Comparison of ENCODE assay signal across 9 mouse cellular contexts in genomic region chr17:6745503-6745902, GRCm38 (mm10). TPM values are rescaled to one million over a fixed set of nuclear protein-coding genes. Genes with fewer than 3 reads are reported as not detected.
DNase-seq lines count a peak whose midpoint lies in the region; ATAC-seq and TF ChIP-seq lines count a peak whose summit lies in the region.
"Had no signal": no experiment of that assay in that cellular context is flagged by ENCODE, and none has a peak within 500 bp of the region (broad histone marks: within the 10 kb centered on the region; RNA-seq: fewer than 3 reads in every experiment).

No protein-coding gene starts in this region.

- ATAC-seq in kidney, embryonic 15.5 days (replicated peaks; ENCODE audit: low FRiP score) = no peak
- no peak for ATAC-seq in forebrain, embryonic 16.5 days
- ATAC-seq in midbrain, embryonic 14.5 days (ENCODE audit: low FRiP score, low TSS enrichment) = no peak

- intact Hi-C loops in gastrocnemius, adult 2 months (cut with DNase I) = no loop called here

- no peak for DNase-seq in kidney, adult 11 months
- DNase-seq in brain, embryonic 14.5 days (ENCODE audit: low read depth) = peak; percentile 72
- DNase-seq in midbrain, embryonic 14.5 days = peak; percentile 47
- no peak for DNase-seq in gastrocnemius, adult 2 months
- DNase-seq in testis, postnatal 10 days (ENCODE audit: low spot score) = no peak
- DNase-seq in ovary, postnatal 10 days (ENCODE audit: low spot score) = no peak
- DNase-seq: cerebellum, adult 9-11 months had no signal

- WGBS in kidney, embryonic 15.5 days = 79% methylated on average over 5 of the region's 5 CpGs
- 43% methylated on average over 5 of the region's 5 CpGs for WGBS in forebrain, embryonic 16.5 days
- 31% methylated on average over 5 of the region's 5 CpGs for WGBS in midbrain, embryonic 14.5 days

- no peak overlapping the region for H3K9ac ChIP-seq in kidney, embryonic 15.5 days
- H3K9ac ChIP-seq in forebrain, embryonic 16.5 days (replicated peaks; ENCODE audit: low read depth, low read length) = no peak overlapping the region
- no peak overlapping the region for H3K9ac ChIP-seq in midbrain, embryonic 14.5 days (replicated peaks; ENCODE audit: low read length)

- H3K36me3 ChIP-seq in kidney, embryonic 15.5 days = peaks cover 64% of the 10 kb centered on the region
- no peaks in the 10 kb centered on the region for H3K36me3 ChIP-seq in forebrain, embryonic 16.5 days (ENCODE audit: control insufficient read depth, insufficient read depth)
- no peaks in the 10 kb centered on the region for H3K36me3 ChIP-seq in midbrain, embryonic 14.5 days (ENCODE audit: control insufficient read depth, insufficient read depth, low read length)

- H3K27me3 ChIP-seq in kidney, embryonic 15.5 days = no peaks in the 10 kb centered on the region
- no peaks in the 10 kb centered on the region for H3K27me3 ChIP-seq in forebrain, embryonic 16.5 days (replicated peaks; ENCODE audit: control insufficient read depth, insufficient read depth, low read length)
- H3K27me3 ChIP-seq in midbrain, embryonic 14.5 days (ENCODE audit: control insufficient read depth, insufficient read depth, low read length) = no peaks in the 10 kb centered on the region

- TF ChIP-seq POLR2A in brain, embryonic 14.5 days (IDR thresholded peaks at IDR 0.05; ENCODE audit: borderline replicate concordance, extremely low read depth, insufficient read depth, insufficient read length, poor library complexity, severe bottlenecking) = no peak

- no peak for TF ChIP-seq CTCF in brain, embryonic 14.5 days (IDR thresholded peaks at IDR 0.05; ENCODE audit: borderline replicate concordance, extremely low read depth, insufficient read depth, insufficient read length)
- no peak for TF ChIP-seq CTCF in gastrocnemius, adult 2 months (IDR thresholded peaks at IDR 0.05)

- H3K27ac ChIP-seq in kidney, embryonic 15.5 days = peak overlapping the region; percentile 85
- H3K27ac ChIP-seq in forebrain, embryonic 16.5 days (ENCODE audit: low read length) = peak overlapping the region; percentile 48
- H3K27ac ChIP-seq in midbrain, embryonic 14.5 days (replicated peaks; ENCODE audit: low read depth, low read length) = peak overlapping the region; percentile 64
- no peak overlapping the region for H3K27ac ChIP-seq in gastrocnemius, adult 2 months

- no peak overlapping the region for H3K4me3 ChIP-seq in kidney, embryonic 15.5 days (replicated peaks)
- H3K4me3 ChIP-seq in forebrain, embryonic 16.5 days (replicated peaks; ENCODE audit: low read length) = no peak overlapping the region
- H3K4me3 ChIP-seq in midbrain, embryonic 14.5 days (replicated peaks; ENCODE audit: low read depth, low read length) = no peak overlapping the region
- H3K4me3 ChIP-seq in gastrocnemius, adult 2 months = no peak overlapping the region

- no peak overlapping the region for H3K4me2 ChIP-seq in kidney, embryonic 15.5 days
- no peak overlapping the region for H3K4me2 ChIP-seq in forebrain, embryonic 16.5 days (ENCODE audit: low read length)
- H3K4me2 ChIP-seq in midbrain, embryonic 14.5 days (ENCODE audit: low read length) = peak overlapping the region; percentile 8

- no peaks in the 10 kb centered on the region for H3K9me3 ChIP-seq in kidney, embryonic 15.5 days (replicated peaks)
- no peaks in the 10 kb centered on the region for H3K9me3 ChIP-seq in forebrain, embryonic 16.5 days (ENCODE audit: control insufficient read depth, low read length)
- H3K9me3 ChIP-seq in midbrain, embryonic 14.5 days (ENCODE audit: control insufficient read depth, low read length) = no peaks in the 10 kb centered on the region

- peaks cover 77% of the 10 kb centered on the region for H3K4me1 ChIP-seq in kidney, embryonic 15.5 days
- H3K4me1 ChIP-seq in forebrain, embryonic 16.5 days (replicated peaks; ENCODE audit: control insufficient read depth, insufficient read depth, low read length) = peaks cover 39% of the 10 kb centered on the region
- peaks cover 35% of the 10 kb centered on the region for H3K4me1 ChIP-seq in midbrain, embryonic 14.5 days (ENCODE audit: control insufficient read depth, insufficient read depth, low read length)

RNA-seq across cellular contexts. Expression of gene Ezr, which starts 37.1 kb away (rescaled TPM):
- 182 and 184 TPM in 2 replicates for polyA plus RNA-seq in kidney, embryonic 15.5 days (2015; fragmentation: Nextera tagmentation; extraction: Ambion mirVana)
- polyA plus RNA-seq in brain, embryonic 14.5 days (2012; rRNA removed) = 42.8 and 44.5 TPM in 2 replicates
- polyA plus RNA-seq in forebrain, embryonic 16.5 days (2015; fragmentation: Nextera tagmentation; extraction: Ambion mirVana) = 100 and 127 TPM in 2 replicates
- 20.8 and 27.8 TPM in 2 replicates for polyA plus RNA-seq in midbrain, embryonic 14.5 days (2014; fragmentation: Nextera tagmentation; extraction: Ambion mirVana)
- total RNA-seq in gastrocnemius, adult 2 months (2021) = 1 to 10 TPM; 1.5 to 1.9 TPM

Comparison
In these comparisons a context has a peak if more than half of its experiments do, and no peak if none do; other contexts are left out.
1. DNase-seq: peak in brain, embryonic 14.5 days (single experiment) and midbrain, embryonic 14.5 days (single experiment); none in kidney, adult 11 months (single experiment), gastrocnemius, adult 2 months (single experiment), testis, postnatal 10 days (single experiment) and ovary, postnatal 10 days (single experiment).